ENCODE assay signal across 15 mouse cellular contexts in genomic region chr1:38254426-38254825, GRCm38 (mm10).
"Had no signal": no experiment of that assay in that cellular context is flagged by ENCODE, and none has a peak within 500 bp of the region (broad histone marks: within the 10 kb centered on the region; RNA-seq: fewer than 3 reads in every experiment).

No protein-coding gene starts in this region.

- DNase-seq: retina, postnatal 1 day; right cerebral cortex, adult 18-20 months; right cerebral cortex, postnatal 14 days; right cerebral cortex, postnatal 25 days; right cerebral cortex, postnatal 4 days; spleen, adult 18-20 months; thymus, adult 18-20 months; thymus, adult 2 months; thymus, postnatal 14 days; thymus, postnatal 25 days; thymus, postnatal 36 days; thymus, postnatal 4 days had no signal

- H3K9ac ChIP-seq: neural tube, embryonic 15.5 days; stomach, embryonic 15.5 days had no signal

- H3K4me2 ChIP-seq: neural tube, embryonic 15.5 days; stomach, embryonic 15.5 days had no signal

- H3K27ac ChIP-seq: neural tube, embryonic 15.5 days; stomach, embryonic 15.5 days; stomach, postnatal 0 days had no signal

- H3K4me1 ChIP-seq: stomach, embryonic 15.5 days had no signal

- H3K4me3 ChIP-seq: neural tube, embryonic 15.5 days; stomach, embryonic 15.5 days had no signal

- H3K36me3 ChIP-seq: neural tube, embryonic 15.5 days; stomach, embryonic 15.5 days had no signal

- H3K9me3 ChIP-seq: neural tube, embryonic 15.5 days; stomach, embryonic 15.5 days had no signal

- H3K27me3 ChIP-seq: neural tube, embryonic 15.5 days; stomach, embryonic 15.5 days had no signal
